Mouse (Mus musculus): ENCODE data around the gene Dlgap3. TPM values are rescaled to one million over a fixed set of nuclear protein-coding genes. Genes with fewer than 3 reads are reported as not detected.

Gene Dlgap3
- polyA plus RNA-seq, 2 experiments, result 1.1 to 1.4 TPM

DNA sequence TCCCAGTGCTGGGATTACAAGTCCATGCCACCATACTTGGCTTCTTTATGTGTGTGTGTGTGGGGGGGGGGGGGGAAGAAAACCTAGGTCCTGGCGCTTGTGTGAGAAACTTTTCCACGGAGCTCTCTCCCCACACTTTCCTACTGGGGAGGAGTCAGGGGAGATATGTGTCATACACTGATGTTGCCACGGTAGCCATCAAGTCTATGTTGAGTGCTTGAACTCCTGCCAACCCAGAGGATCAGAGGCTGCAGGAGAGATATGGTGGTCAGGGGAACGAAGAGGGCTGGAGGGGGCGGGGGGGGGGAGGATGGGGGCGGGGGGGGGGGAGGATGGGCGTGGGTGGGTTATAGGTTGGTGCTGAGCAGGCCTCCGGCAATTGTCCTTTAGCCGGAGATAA lies 46.8 kb downstream of the Dlgap3 start:
- 81% methylated on average over 5 of the region's 9 CpGs for WGBS
- TF ChIP-seq POLR2A (IDR thresholded peaks at IDR 0.05; ENCODE audit: borderline replicate concordance, extremely low read depth, insufficient read depth, insufficient read length), result no peak
- ATAC-seq (ENCODE audit: low FRiP score, low read depth) (no peak), DNase-seq (ENCODE audit: low spot score) (no peak)
- Histone ChIP-seq H3K9me3 (ENCODE audit: control insufficient read depth, low read length) (no peaks in the 10 kb centered on the region; the same call in 1 of the 2 replicates), H3K4me3 (replicated peaks; ENCODE audit: low read length) (no peak overlapping the region), H3K4me2 (replicated peaks; ENCODE audit: low read depth, low read length, severe bottlenecking) (no peak overlapping the region), H3K27ac (replicated peaks; ENCODE audit: low read depth, low read length) (no peak overlapping the region), H3K27me3 (ENCODE audit: control insufficient read depth, insufficient read depth, low read length) (peaks cover 23% of the 10 kb centered on the region), H3K9ac (ENCODE audit: low read depth, low read length, severe bottlenecking) (no peak overlapping the region), H3K4me1 (ENCODE audit: control insufficient read depth, insufficient read depth, low read length) (no peaks in the 10 kb centered on the region), H3K36me3 (ENCODE audit: control insufficient read depth, insufficient read depth, low read length) (no peaks in the 10 kb centered on the region)

GRCm38 (mm10) chr4:127216251-127216651 lies 47.2 kb downstream of the Dlgap3 start:
- Histone ChIP-seq H3K9me3 (ENCODE audit: control insufficient read depth, low read length) (no peaks in the 10 kb centered on the region; the same call in 1 of the 2 replicates), H3K4me1 (ENCODE audit: control insufficient read depth, insufficient read depth, low read length) (no peaks in the 10 kb centered on the region), H3K27me3 (ENCODE audit: control insufficient read depth, insufficient read depth, low read length) (peaks cover 23% of the 10 kb centered on the region), H3K36me3 (ENCODE audit: control insufficient read depth, insufficient read depth, low read length) (no peaks in the 10 kb centered on the region), H3K4me2 (replicated peaks; ENCODE audit: low read depth, low read length, severe bottlenecking) (no peak overlapping the region), H3K27ac (replicated peaks; ENCODE audit: low read depth, low read length) (no peak overlapping the region), H3K9ac (ENCODE audit: low read depth, low read length, severe bottlenecking) (no peak overlapping the region), H3K4me3 (replicated peaks; ENCODE audit: low read length) (no peak overlapping the region)
- TF ChIP-seq POLR2A (IDR thresholded peaks at IDR 0.05; ENCODE audit: borderline replicate concordance, extremely low read depth, insufficient read depth, insufficient read length), result no peak
- DNase-seq (ENCODE audit: low spot score) (no peak), ATAC-seq (ENCODE audit: low FRiP score, low read depth) (no peak)
- 70% methylated on average over 4 of the region's 4 CpGs for WGBS

GRCm38 (mm10) chr4:127217048-127217447 lies 48.0 kb downstream of the Dlgap3 start:
- H3K36me3 ChIP-seq (ENCODE audit: control insufficient read depth, insufficient read depth, low read length), result no peaks in the 10 kb centered on the region
- H3K9me3 ChIP-seq (ENCODE audit: control insufficient read depth, low read length), result no peaks in the 10 kb centered on the region; the same call in 1 of the 2 replicates
- H3K4me3 ChIP-seq (replicated peaks; ENCODE audit: low read length), result no peak overlapping the region
- H3K27me3 ChIP-seq (ENCODE audit: control insufficient read depth, insufficient read depth, low read length), result peaks cover 23% of the 10 kb centered on the region
- no peak overlapping the region for H3K4me2 ChIP-seq (replicated peaks; ENCODE audit: low read depth, low read length, severe bottlenecking)
- no peaks in the 10 kb centered on the region for H3K4me1 ChIP-seq (ENCODE audit: control insufficient read depth, insufficient read depth, low read length)
- 68% methylated on average over 11 of the region's 11 CpGs for WGBS
- no peak for ATAC-seq (ENCODE audit: low FRiP score, low read depth)
- no peak overlapping the region for H3K27ac ChIP-seq (replicated peaks; ENCODE audit: low read depth, low read length)
- no peak for TF ChIP-seq POLR2A (IDR thresholded peaks at IDR 0.05; ENCODE audit: borderline replicate concordance, extremely low read depth, insufficient read depth, insufficient read length)
- no peak for DNase-seq (ENCODE audit: low spot score)
- H3K9ac ChIP-seq (ENCODE audit: low read depth, low read length, severe bottlenecking), result no peak overlapping the region

- H3K27me3 ChIP-seq (ENCODE audit: control insufficient read depth, insufficient read depth, low read length), result peaks cover 37% of the 10 kb centered on the region
- 31% methylated on average over 10 of the region's 10 CpGs for WGBS
- no peaks in the 10 kb centered on the region for H3K4me1 ChIP-seq (ENCODE audit: control insufficient read depth, insufficient read depth, low read length)
These were observed 54.3 kb downstream of the Dlgap3 start for GRCm38 (mm10) chr4:127223291-127223690.

DNA sequence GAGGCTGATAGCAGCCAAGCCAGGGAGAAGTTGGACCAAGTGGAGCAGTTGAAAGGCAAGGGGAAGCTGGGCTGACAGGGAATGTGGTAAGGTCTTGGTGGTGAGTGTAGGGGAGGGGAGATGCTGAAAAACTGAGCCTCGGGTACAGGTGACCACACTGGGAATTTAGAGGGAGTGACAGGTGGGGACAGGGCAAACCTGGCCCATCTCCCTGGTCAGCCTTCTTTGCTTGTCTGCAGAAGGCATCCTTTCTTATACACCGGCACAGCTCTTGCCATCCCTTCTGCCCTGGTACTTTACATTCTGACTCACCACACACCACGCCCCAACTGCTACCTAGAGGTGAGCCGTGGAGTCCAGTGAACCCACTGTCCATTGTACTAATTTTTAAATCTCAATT lies 54.8 kb downstream of the Dlgap3 start:
- H3K4me3 ChIP-seq (replicated peaks; ENCODE audit: low read length), result no peak overlapping the region
- WGBS, result 49% methylated on average over 4 of the region's 4 CpGs
- H3K4me2 ChIP-seq (replicated peaks; ENCODE audit: low read depth, low read length, severe bottlenecking), result no peak overlapping the region
- no peak for TF ChIP-seq POLR2A (IDR thresholded peaks at IDR 0.05; ENCODE audit: borderline replicate concordance, extremely low read depth, insufficient read depth, insufficient read length)
- DNase-seq (ENCODE audit: low spot score) (no peak), ATAC-seq (ENCODE audit: low FRiP score, low read depth) (no peak)
- H3K4me1 ChIP-seq (ENCODE audit: control insufficient read depth, insufficient read depth, low read length), result no peaks in the 10 kb centered on the region
- no peak overlapping the region for H3K27ac ChIP-seq (replicated peaks; ENCODE audit: low read depth, low read length)
- no peaks in the 10 kb centered on the region; the same call in 1 of the 2 replicates for H3K9me3 ChIP-seq (ENCODE audit: control insufficient read depth, low read length)
- H3K9ac ChIP-seq (ENCODE audit: low read depth, low read length, severe bottlenecking), result no peak overlapping the region
- H3K27me3 ChIP-seq (ENCODE audit: control insufficient read depth, insufficient read depth, low read length), result peaks cover 37% of the 10 kb centered on the region
- H3K36me3 ChIP-seq (ENCODE audit: control insufficient read depth, insufficient read depth, low read length), result no peaks in the 10 kb centered on the region

More at GRCm38 (mm10) chr4:127223291-127223690, 54.3 kb downstream of the Dlgap3 start:
- no peak for ATAC-seq (ENCODE audit: low FRiP score, low read depth)
- no peak for TF ChIP-seq POLR2A (IDR thresholded peaks at IDR 0.05; ENCODE audit: borderline replicate concordance, extremely low read depth, insufficient read depth, insufficient read length)
- H3K4me2 ChIP-seq (replicated peaks; ENCODE audit: low read depth, low read length, severe bottlenecking), result no peak overlapping the region
- H3K36me3 ChIP-seq (ENCODE audit: control insufficient read depth, insufficient read depth, low read length), result no peaks in the 10 kb centered on the region
- DNase-seq (ENCODE audit: low spot score), result no peak
- no peak overlapping the region for H3K27ac ChIP-seq (replicated peaks; ENCODE audit: low read depth, low read length)
- H3K9ac ChIP-seq (ENCODE audit: low read depth, low read length, severe bottlenecking), result no peak overlapping the region
- no peaks in the 10 kb centered on the region; the same call in 1 of the 2 replicates for H3K9me3 ChIP-seq (ENCODE audit: control insufficient read depth, low read length)
- H3K4me3 ChIP-seq (replicated peaks; ENCODE audit: low read length), result no peak overlapping the region
